Mouse (Mus musculus) lung, adult 2 months (tissue): Measurements from ENCODE around the gene Tssk1. TPM values are rescaled to one million over a fixed set of nuclear protein-coding genes. Genes with fewer than 3 reads are reported as not detected.

ENCODE experiments used
- DNase-seq: peaks from one replicate; pipeline ENCODE4 v3.0.0; 2022
- H3K4me1 ChIP-seq: fragments of 200-500 bp; 2 replicates; pipeline ENCODE4 v1.6.1; 2011; ENCODE audit warnings: low read length; ENCODE audit not compliant: control insufficient read depth, insufficient read depth
- H3K4me3 ChIP-seq: fragments of 200-500 bp; replicated peaks from 2 replicates; pipeline ENCODE3; 2011; ENCODE audit warnings: low read depth, mild to moderate bottlenecking, control low read depth, low read length; ENCODE audit errors: extremely low read depth
- CTCF ChIP-seq: fragments of 200-500 bp; IDR thresholded peaks from 2 replicates; pipeline ENCODE4 v1.5.1; 2011; ENCODE audit warnings: mild to moderate bottlenecking, low read length, control low read depth; ENCODE audit not compliant: insufficient read depth
- POLR2A ChIP-seq: fragments of 200-500 bp; IDR thresholded peaks from 2 replicates; pipeline ENCODE4 v1.6.1; 2011; ENCODE audit warnings: low read depth, mild to moderate bottlenecking, control low read depth, low read length, borderline replicate concordance; ENCODE audit errors: extremely low read depth
- WGBS: fragments of 180-500 bp; shearing (Covaris S2); methylation state at CpG from one replicate; pipeline ENCODE4 v1.1.7; 2018; 5-methylcytosine and 5-hydroxymethylcytosine counted together
- polyA plus RNA-seq: library from polyadenylated mRNA; depleted of rRNA; stranded (reverse); fragments of >200 nt; gene quantifications from 2 replicates; pipeline ENCODE4 v1.2.3, GENCODE M21; 2012

Gene Tssk1
- polyA plus RNA-seq, 1 experiment = 0.09 TPM

GRCm38 (mm10) chr16:17927351-17928082 lies 33.5 kb downstream of the Tssk1 start:
- H3K4me3 ChIP-seq = peak overlapping the region; percentile 65
- H3K4me1 ChIP-seq = peaks cover 2% of the 10 kb centered on the region
- DNase-seq = no peak
- WGBS = 2% methylated on average over 72 of the region's 72 CpGs
- TF ChIP-seq POLR2A = no peak
- no peak for TF ChIP-seq CTCF

GRCm38 (mm10) chr16:17928087-17928580 lies 34.1 kb downstream of the Tssk1 start, which contains the start of gene Slc25a1:
Gene Slc25a1, minus strand, starts transcription at chr16:17928219.
- DNase-seq = peak; percentile 83
- WGBS = 1% methylated on average over 46 of the region's 47 CpGs
- no peak; the same call in 1 of the 2 replicates for TF ChIP-seq POLR2A
- no peak for TF ChIP-seq CTCF
- H3K4me3 ChIP-seq = peak within 1 kb of the TSS; percentile 65
- H3K4me1 ChIP-seq = no peaks in the 10 kb centered on the region

- Histone ChIP-seq H3K4me1 (no peaks in the 10 kb centered on the region), H3K4me3 (peak overlapping the region; percentile 65)
- 0% methylated on average over 9 of the region's 9 CpGs for WGBS
- TF ChIP-seq CTCF = peak; percentile 44
- no peak for TF ChIP-seq POLR2A
- DNase-seq = peak; percentile 73
These were observed 34.6 kb downstream of the Tssk1 start for GRCm38 (mm10) chr16:17928627-17929104.

- 14% methylated on average over 2 of the region's 2 CpGs for WGBS
- TF ChIP-seq CTCF (no peak), POLR2A (no peak)
- no peaks in the 10 kb centered on the region for H3K4me1 ChIP-seq
- no peak overlapping the region for H3K4me3 ChIP-seq
- no peak for DNase-seq
These were observed 35.2 kb downstream of the Tssk1 start for GRCm38 (mm10) chr16:17929211-17929610.

- no peak for DNase-seq
- 84% methylated on average over 2 of the region's 2 CpGs for WGBS
- no peak for TF ChIP-seq POLR2A
- no peak for TF ChIP-seq CTCF
- Histone ChIP-seq H3K4me3 (no peak overlapping the region), H3K4me1 (no peaks in the 10 kb centered on the region)
These were observed 35.6 kb downstream of the Tssk1 start for GRCm38 (mm10) chr16:17929631-17930030.

- no peak for DNase-seq
- H3K4me3 ChIP-seq = no peak overlapping the region
- WGBS = 74% methylated on average over 5 of the region's 5 CpGs
- no peaks in the 10 kb centered on the region for H3K4me1 ChIP-seq
- TF ChIP-seq POLR2A = no peak
These were observed 38.0 kb downstream of the Tssk1 start for GRCm38 (mm10) chr16:17931906-17932460.

GRCm38 (mm10) chr16:17933594-17934444 lies 39.8 kb downstream of the Tssk1 start:
- TF ChIP-seq CTCF = no peak
- no peak for TF ChIP-seq POLR2A
- Histone ChIP-seq H3K4me3 (no peak overlapping the region), H3K4me1 (no peaks in the 10 kb centered on the region)
- WGBS = 62% methylated on average over 9 of the region's 9 CpGs
- no peak for DNase-seq

- Histone ChIP-seq H3K4me1 (no peaks in the 10 kb centered on the region), H3K4me3 (no peak overlapping the region)
- 35% methylated on average over 3 of the region's 3 CpGs for WGBS
- TF ChIP-seq CTCF (no peak), POLR2A (no peak)
- DNase-seq = no peak
These were observed 40.5 kb downstream of the Tssk1 start for GRCm38 (mm10) chr16:17934445-17934910.

- no peak for DNase-seq
- Histone ChIP-seq H3K4me1 (no peaks in the 10 kb centered on the region), H3K4me3 (no peak overlapping the region)
- no peak for TF ChIP-seq POLR2A
- TF ChIP-seq CTCF = no peak
- 66% methylated on average over 10 of the region's 10 CpGs for WGBS
These were observed 42.8 kb downstream of the Tssk1 start for GRCm38 (mm10) chr16:17936776-17937175.
